In the genomic region with DNA sequence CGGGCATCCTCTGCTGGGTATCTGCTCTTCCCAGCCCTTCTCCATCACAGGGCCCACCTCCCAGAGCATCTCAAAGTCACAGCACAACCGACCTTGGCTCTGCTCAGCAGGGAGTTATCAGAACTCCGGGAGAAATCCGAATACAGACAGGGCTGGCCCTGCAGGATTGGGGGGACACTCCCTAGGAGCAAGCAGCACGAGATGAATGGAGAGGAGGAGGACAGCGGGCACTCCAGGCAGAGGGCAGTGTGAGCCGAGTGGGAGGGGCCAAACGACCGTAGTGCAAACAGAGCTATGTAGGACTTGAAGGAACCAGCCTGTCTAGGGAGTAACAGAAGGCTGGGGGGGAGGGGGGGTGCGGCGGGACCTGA, we compare ENCODE assay signal across 8 mouse cellular contexts. TPM values are rescaled to one million over a fixed set of nuclear protein-coding genes. Genes with fewer than 3 reads are reported as not detected.
DNase-seq lines count a peak whose midpoint lies in the region; ATAC-seq and TF ChIP-seq lines count a peak whose summit lies in the region.

No protein-coding gene starts in this region.

- 0 out of 2 replicates have a peak, but pooled peaks cover 3% of the 10 kb centered on the region for H3K36me3 ChIP-seq in forebrain, embryonic 10.5 days (replicated peaks)
- peaks cover 44% of the 10 kb centered on the region for H3K36me3 ChIP-seq in intestine, postnatal 0 days (ENCODE audit: control insufficient read depth, insufficient read depth)
- H3K36me3 ChIP-seq in midbrain, embryonic 11.5 days (ENCODE audit: control insufficient read depth, insufficient read depth, low read length): no peaks in the 10 kb centered on the region

- no peak overlapping the region for H3K4me2 ChIP-seq in intestine, postnatal 0 days (replicated peaks; ENCODE audit: low read depth)
- H3K4me2 ChIP-seq in midbrain, embryonic 11.5 days: peak overlapping the region; percentile 35

- no peaks in the 10 kb centered on the region for H3K9me3 ChIP-seq in forebrain, embryonic 10.5 days
- no peaks in the 10 kb centered on the region for H3K9me3 ChIP-seq in intestine, postnatal 0 days (ENCODE audit: control insufficient read depth)
- peaks cover 2% of the 10 kb centered on the region; the same call in 1 of the 2 replicates for H3K9me3 ChIP-seq in midbrain, embryonic 11.5 days (ENCODE audit: control insufficient read depth, low read length)

- peak; percentile 1; the same call in 1 of the 2 replicates for ATAC-seq in frontal cortex, adult (ENCODE audit: low TSS enrichment)
- ATAC-seq in intestine, postnatal 0 days: peak; percentile 31; the same call in 1 of the 2 replicates
- peak; percentile 62 for ATAC-seq in midbrain, embryonic 11.5 days (ENCODE audit: low FRiP score)
- no peak for ATAC-seq in inflammation-experienced regulatory T-cells, adult 6 months

- H3K27ac ChIP-seq in forebrain, embryonic 10.5 days: peak overlapping the region; percentile 79
- H3K27ac ChIP-seq in intestine, postnatal 0 days (ENCODE audit: low read depth, low read length): no peak overlapping the region
- peak overlapping the region; percentile 20; the same call in 1 of the 2 replicates for H3K27ac ChIP-seq in midbrain, embryonic 11.5 days (ENCODE audit: low read depth, low read length)

- 2% methylated on average over 11 of the region's 11 CpGs for WGBS in forebrain, embryonic 10.5 days
- 3% methylated on average over 11 of the region's 11 CpGs for WGBS in intestine, postnatal 0 days
- 0% methylated on average over 11 of the region's 11 CpGs for WGBS in midbrain, embryonic 11.5 days

- peak overlapping the region; percentile 31 for H3K4me3 ChIP-seq in forebrain, embryonic 10.5 days
- H3K4me3 ChIP-seq in intestine, postnatal 0 days (ENCODE audit: low read depth, low read length): no peak overlapping the region
- 0 out of 2 replicates have a peak overlapping the region, but pooled peaks have one; percentile 6 for H3K4me3 ChIP-seq in midbrain, embryonic 11.5 days (ENCODE audit: low read depth, low read length)

- no peak for DNase-seq in frontal cortex, postnatal 25 days (ENCODE audit: low spot score in 2 of 2)
- DNase-seq in MN1 (ENCODE audit: low spot score): peak; percentile 23
- DNase-seq in forebrain, embryonic 10.5 days (ENCODE audit: extremely low spot score, low spot score): peak; percentile 59
- DNase-seq in midbrain, embryonic 11.5 days (ENCODE audit: low spot score, missing footprints): no peak
- DNase-seq in frontal cortex, postnatal 10 days (ENCODE audit: low spot score in 2 of 2): no peak

- H3K9ac ChIP-seq in intestine, postnatal 0 days (ENCODE audit: low read depth, low read length): no peak overlapping the region
- H3K9ac ChIP-seq in midbrain, embryonic 11.5 days (ENCODE audit: low read length): peak overlapping the region; percentile 51

- H3K4me1 ChIP-seq in forebrain, embryonic 10.5 days: peaks cover 58% of the 10 kb centered on the region
- H3K4me1 ChIP-seq in intestine, postnatal 0 days (replicated peaks; ENCODE audit: control insufficient read depth, insufficient read depth, low read length): no peaks in the 10 kb centered on the region
- peaks cover 40% of the 10 kb centered on the region for H3K4me1 ChIP-seq in midbrain, embryonic 11.5 days (ENCODE audit: control insufficient read depth, insufficient read depth, low read length)

- H3K27me3 ChIP-seq in forebrain, embryonic 10.5 days (ENCODE audit: poor library complexity, severe bottlenecking): peaks cover 22% of the 10 kb centered on the region
- H3K27me3 ChIP-seq in intestine, postnatal 0 days (replicated peaks; ENCODE audit: control insufficient read depth, insufficient read depth, low read length): no peaks in the 10 kb centered on the region
- no peaks in the 10 kb centered on the region for H3K27me3 ChIP-seq in midbrain, embryonic 11.5 days (ENCODE audit: control insufficient read depth, insufficient read depth, low read length)

- TF ChIP-seq CTCF in intestine, postnatal 0 days (IDR thresholded peaks at IDR 0.05; ENCODE audit: low read depth): peak; percentile 26; the same call in 1 of the 2 replicates

RNA-seq across cellular contexts. Expression of a gene that starts 48.2 kb away (rescaled TPM):
- 2.9 and 3.9 TPM in 2 replicates for polyA plus RNA-seq in forebrain, embryonic 10.5 days (2016; fragmentation: Nextera tagmentation; extraction: Ambion mirVana)
- polyA plus RNA-seq in intestine, postnatal 0 days (2015; fragmentation: Nextera tagmentation; extraction: Ambion mirVana): 61.7 and 69.2 TPM in 2 replicates
- polyA plus RNA-seq in midbrain, embryonic 11.5 days (2014; fragmentation: Nextera tagmentation; extraction: Ambion mirVana): 3.0 and 3.1 TPM in 2 replicates
- polyA plus RNA-seq in inflammation-experienced regulatory T-cells, adult 6 months (2017; shearing (Covaris generic)): 10 to 100 TPM; 16.9 to 22.6 (median 20.6) TPM

Comparison
In these comparisons a context has a peak if more than half of its experiments do, and no peak if none do; other contexts are left out.
1. DNase-seq: peak in MN1 (single experiment) and forebrain, embryonic 10.5 days (single experiment); none in frontal cortex, postnatal 25 days (0 of 2), midbrain, embryonic 11.5 days (single experiment) and frontal cortex, postnatal 10 days (0 of 2).